Mouse (Mus musculus): ENCODE measurements around the gene Srp9. TPM values are rescaled to one million over a fixed set of nuclear protein-coding genes. Genes with fewer than 3 reads are reported as not detected.

Gene Srp9
- 10 to 100 TPM; 58.8 to 61.2 TPM for total RNA-seq (2021)
- long read RNA-seq, experiment 1, transcript Srp9-201 (3 exons, 1,367 nt) = major isoform, 103 of 105 reads
- long read RNA-seq, experiment 1, partial matches to known transcripts = 0 of 105 reads
- long read RNA-seq, experiment 1, other reads (novel, unspliced or antisense) = 0 of 105 reads
- long read RNA-seq, experiment 2, transcript Srp9-201 (3 exons, 1,367 nt) = major isoform, 166 of 173 reads
- long read RNA-seq, experiment 2, transcript Srp9-202 (2 exons, 823 nt) = minor isoform, 6 of 173 reads
- long read RNA-seq, experiment 2, partial matches to known transcripts = 0 of 173 reads
- long read RNA-seq, experiment 2, other reads (novel, unspliced or antisense) = 0 of 173 reads

DNA sequence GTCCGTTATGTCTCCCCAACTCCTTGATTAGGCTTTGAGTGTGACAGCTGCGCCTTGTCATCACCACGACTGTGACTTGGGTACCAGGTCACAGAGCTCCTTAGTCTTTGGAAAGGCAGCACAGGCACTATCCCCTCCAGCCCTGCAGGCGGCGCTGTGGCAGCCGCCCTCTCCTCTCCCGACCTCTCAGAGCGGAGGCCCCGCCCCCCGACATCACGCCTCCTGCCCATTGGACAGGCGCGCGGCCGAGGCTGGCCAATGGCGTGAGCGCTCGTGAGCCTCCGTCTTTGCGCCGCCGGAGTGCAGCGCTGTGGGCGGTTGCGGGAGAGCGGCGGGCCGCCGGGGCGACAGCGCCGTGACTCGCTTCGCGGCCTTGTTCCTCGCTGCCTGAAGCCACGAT, at the start of gene Srp9:
Srp9 (plus strand) TSS at position 232 of the 400 bp plus-strand sequence.
- DNase-seq (ENCODE audit: low spot score in 2 of 2) = peak; percentile 97 to 98

DNA sequence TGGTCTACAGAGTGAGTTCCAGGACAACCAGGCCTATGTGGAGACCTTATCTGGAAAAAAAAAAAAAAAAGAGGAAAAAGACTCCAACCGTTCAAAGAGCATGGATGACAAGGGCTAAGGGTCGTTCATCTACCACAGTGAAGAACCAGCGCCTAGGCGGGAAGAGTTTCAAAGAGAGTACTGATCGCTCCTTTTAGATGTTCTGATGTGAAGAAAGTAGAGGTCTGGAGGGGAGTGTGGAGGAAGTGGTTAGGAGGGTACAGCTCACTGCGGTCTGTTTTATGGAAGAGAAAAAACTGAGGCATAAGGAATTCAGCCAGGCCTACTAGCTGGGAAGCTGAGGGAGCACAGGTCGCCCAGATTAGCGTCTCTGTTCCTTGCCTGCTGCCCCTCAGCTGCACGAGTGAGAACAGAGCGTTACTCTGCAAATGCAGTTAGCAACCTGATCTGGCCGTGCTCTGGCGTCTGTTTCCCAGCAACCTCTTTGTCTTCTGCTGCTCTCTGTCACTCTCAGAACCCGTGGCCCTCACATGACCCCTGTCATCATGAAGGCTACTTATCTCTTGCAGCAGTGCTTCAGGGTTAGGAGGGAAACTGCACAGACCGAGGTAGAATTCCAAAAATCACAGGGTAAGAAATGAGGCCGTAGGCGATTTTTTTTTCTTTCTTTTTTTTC, 42.7 kb upstream of the Srp9 start:
- DNase-seq (ENCODE audit: low spot score in 2 of 2) = no peak

DNA sequence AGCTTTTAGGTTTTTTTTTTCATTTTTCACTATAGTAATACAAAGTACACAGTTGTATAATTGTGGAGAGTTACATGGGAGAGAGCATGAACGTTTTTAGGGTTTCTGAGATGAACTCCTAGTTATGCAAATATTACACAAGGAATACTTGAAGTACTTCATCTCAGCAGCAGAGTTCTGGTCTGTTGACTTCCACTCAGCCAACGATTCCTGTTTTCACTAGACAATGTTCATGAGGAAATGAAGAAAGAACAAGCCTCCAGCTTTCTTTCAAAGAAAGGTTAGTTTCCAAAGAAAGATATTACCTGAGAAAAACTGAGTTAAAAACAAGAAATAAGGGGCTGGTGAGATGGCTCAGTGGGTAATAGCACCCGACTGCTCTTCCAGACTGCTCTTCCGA, 41.1 kb upstream of the Srp9 start:
- DNase-seq (ENCODE audit: low spot score in 2 of 2) = no peak

DNA sequence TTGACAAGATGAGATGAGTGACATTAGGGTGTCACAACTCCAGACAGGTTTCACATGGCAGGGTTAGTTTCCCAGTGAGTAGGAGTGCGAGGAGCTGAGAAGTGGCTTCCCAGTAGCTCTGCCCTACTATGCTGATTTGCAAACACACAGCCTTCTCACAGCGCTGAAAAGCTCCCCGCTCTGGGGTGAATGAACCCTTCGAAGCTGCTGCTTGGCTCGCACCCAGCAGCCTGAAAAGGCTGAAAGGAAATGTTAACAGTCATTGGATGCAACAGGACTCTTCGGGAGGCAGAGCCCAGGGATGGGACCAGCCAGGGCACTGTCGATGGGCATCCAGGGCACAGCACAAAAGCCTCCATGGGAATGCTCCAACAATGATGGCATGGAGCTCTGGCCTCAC, 37.8 kb upstream of the Srp9 start:
- DNase-seq (ENCODE audit: low spot score in 2 of 2) = peak in 1 of 2 experiments; percentile 81

DNA sequence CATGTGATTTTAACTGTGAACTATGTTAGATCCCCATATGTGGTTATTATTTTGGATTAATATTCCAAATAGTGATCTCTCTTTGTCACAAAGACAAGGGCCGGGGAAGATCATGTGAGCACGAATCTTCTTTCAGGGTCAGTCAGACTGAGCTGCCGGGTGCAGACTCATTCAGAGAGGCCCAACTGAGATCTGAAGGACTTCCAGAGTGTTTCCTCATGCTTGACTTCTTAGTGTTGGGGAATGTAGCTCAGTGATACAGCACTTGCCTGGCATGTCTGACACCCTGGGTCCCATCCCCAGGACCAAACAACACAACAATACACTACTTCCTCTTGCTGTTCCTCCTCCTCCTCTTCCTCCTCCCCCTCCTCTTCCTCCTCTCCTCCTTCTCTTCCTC, 37.2 kb upstream of the Srp9 start:
- DNase-seq (ENCODE audit: low spot score in 2 of 2) = no peak

DNA sequence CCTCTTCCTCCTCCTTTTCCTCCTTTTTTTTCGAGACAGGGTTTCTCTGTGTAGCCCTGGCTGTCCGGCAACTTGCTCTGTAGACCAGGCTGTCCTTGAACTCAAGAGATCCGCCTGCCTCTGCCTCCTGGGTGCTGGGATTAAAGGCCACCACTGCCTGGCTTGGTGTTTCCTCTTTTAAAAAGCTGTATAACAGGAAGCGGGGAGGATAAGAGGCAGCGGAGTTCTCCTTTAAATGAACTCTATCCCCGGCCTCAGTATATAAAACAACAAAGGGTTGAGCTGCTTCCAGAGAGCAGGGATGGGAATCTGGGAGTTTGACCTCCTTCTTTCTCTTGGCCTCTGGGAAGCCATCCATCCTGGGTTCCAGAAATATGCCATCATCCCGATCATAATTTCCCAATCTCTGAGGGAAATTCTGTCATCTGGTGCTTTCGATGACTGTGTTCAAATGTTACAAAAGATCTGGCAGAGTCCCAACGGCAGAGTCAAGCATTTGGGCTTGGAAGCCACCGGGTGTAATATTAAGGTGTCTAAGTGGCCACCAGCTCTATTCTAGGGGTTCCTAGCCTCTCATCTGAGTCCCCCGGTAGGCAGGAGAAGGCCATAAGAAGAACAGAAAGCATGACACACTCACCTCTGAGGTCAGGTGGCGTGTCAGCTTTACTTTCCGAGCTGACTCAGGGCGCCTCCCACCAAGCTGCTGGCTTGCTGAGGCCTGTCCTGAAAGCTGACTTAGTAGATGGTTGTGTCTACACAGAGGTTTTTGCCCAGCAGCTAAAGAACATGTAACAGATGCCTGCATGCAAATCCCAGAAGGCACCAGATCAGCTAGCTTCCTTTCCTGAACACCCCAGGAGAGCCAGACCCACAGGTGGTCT, 36.5 kb upstream of the Srp9 start:
- peak in 1 of 2 experiments; percentile 39 for DNase-seq (ENCODE audit: low spot score in 2 of 2)

DNA sequence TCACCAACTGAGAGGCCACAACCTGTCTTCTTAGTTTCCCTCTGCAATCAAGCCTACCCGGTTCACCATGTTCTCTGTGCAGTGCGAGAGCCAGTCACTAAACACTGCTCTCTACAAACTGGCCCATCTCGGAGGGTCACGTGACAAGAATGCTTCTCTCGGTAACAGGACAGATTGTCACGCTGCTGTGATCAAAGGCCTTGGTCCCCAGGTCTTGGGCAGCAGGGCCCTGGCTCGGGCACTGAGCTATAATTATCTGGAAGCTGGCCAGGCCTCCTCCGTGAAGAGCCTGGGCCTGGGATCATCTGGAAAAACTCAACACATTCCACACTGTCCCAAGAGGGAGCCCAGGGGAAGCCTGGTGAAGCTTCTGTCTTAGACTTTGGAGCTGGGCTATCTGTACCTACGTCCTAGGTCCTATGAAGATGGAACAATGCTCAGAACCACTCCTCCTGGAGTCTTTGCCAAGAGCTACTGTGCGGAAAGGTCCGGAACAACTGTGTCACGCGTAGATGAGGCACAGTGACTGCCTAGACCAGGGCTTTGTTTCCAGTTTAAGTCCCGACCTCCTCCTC, 35.6 kb upstream of the Srp9 start:
- DNase-seq (ENCODE audit: low spot score in 2 of 2) = peak in 1 of 2 experiments; percentile 62

DNA sequence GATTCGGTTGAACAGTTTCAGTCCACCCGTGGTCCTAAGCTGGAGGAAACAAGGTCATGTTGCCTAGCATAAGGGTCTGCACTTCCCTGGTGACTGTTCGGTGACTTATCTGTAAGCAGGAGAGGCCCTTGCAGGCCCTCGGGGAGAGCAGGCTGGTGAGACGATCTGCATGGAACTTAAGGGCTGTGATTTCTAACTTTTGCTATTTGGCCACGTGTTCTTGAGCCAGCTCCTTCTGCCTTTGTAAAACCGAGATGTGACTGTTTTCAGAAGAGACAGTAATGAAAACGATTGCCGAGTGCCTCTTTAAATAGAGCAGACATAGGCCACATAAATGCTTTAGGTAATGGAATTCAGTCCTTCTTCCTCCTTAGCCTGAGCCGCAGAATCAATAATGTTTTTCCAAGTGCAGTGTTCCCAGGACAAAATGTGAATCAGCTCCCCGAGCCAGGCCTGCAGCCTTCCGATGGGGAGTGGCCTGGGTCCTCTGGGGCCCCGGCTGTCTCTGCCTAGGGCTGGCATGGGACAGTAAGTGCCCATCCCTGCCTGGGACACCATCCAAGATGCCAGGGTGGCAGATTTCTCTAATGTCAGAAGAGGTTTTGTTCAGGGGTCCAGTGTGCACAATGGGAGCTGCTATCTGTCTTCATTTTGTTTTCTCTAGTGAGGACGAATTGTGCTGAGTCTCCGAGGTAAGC, 34.8 kb upstream of the Srp9 start:
- DNase-seq (ENCODE audit: low spot score in 2 of 2) = no peak

DNA sequence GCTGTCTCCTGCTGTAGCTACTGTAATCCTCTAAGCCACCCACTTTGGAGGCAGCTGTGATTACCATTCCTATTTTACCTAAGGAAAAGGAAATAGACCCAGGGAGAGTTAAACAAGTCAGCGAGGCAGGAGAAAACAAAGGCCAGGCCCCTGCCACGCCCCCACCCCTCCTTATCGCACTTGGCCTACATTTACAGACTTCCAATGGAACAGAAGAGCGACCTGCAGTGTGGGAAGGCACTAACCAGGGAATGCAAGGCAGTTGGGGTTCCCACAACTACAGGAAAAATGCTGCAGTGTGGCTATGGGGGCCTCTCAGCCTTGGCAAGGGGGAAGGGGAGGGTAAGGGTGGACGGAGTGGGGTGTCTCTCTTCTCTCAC, 34.2 kb upstream of the Srp9 start:
- no peak for DNase-seq (ENCODE audit: low spot score in 2 of 2)

DNA sequence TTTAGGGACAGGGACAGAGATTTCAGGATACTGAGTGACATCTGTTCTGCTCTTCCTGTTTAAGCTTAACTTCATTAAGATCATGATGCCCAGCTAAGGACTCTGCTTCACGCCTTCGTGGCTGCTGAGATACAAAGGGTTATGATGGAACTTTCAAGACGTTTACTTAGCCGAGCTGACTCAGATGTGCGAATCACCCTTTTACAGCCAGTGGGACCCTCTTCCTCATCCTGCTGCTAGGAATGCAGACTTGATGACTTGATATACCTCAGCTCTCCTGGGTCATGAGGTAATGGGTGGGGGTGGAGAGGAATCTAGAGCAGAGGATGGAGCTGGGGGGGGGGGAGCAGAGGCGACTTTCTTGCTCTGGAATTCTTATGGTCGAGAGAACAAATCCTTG, 33.3 kb upstream of the Srp9 start:
- no peak for DNase-seq (ENCODE audit: low spot score in 2 of 2)

DNA sequence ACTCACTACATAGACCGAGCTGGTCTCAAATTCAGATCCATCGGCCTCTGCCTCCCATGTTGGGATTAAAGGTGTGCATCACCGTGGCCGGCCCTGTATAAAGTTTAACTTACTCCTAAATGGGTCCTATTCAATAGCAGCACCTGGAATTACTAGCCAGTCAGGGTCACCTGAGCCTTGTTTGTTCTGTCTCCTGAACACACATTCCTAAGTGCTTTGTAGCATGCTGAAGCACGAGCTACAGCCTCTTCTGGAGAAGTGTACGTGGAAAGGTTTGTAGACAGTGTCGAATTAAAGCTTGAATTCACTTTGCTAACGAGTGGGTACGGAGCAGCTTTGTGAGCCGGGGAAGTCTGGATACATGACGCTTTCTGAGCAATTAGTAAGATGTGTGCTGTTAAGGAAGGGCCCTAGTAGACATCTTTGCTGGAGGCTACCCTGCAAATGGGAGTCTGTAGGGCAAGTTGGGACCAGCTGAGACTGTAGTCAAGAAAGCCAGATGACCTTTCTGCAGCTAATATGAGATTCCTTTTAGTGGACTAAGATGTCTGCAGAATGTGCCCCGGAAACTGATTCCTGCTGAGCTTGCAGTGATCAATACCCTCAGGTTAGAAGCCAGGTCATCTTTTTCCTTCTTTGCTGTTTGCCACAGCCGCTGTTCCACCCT, 32.7 kb upstream of the Srp9 start:
- no peak for DNase-seq (ENCODE audit: low spot score in 2 of 2)

DNA sequence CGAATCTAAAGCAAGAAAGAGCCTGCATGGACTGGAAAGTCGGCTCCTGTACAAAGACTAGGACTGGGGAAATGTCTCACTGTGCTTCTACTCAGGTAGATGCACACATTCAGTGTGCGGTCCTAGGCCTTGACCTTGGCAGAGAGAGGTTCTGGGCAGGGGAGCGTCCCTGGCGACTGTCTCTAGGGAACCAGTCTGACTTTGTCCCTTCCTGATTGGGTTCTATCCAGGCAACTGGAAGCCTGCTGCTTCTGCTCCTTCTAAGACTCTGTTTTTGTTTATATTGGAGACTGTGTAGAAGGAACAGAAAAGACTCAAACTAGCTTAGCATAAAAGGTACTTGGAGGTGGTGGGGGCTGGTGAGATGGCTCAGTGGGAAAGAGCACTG, 32.1 kb upstream of the Srp9 start:
- DNase-seq (ENCODE audit: low spot score in 2 of 2) = no peak

DNA sequence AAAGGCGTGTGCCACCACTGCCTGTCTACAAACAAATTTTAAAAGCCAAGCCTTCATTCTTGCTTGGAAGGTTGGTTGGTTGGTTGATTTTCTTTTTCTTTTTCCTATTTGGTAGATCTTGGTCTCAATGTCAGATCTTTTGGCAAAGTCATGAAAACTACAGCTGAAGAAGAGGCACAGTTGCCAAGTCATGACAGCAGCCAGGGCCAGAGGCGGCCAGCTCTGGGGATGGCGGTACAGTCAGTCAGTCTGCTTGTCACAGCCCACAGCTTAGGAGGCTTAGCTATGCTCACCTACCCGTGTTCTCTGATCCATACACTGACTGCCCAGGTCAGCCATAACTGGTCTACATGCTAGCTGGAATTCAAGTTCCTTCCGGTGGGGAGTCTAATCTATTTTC, 31.1 kb upstream of the Srp9 start:
- DNase-seq (ENCODE audit: low spot score in 2 of 2) = no peak

DNA sequence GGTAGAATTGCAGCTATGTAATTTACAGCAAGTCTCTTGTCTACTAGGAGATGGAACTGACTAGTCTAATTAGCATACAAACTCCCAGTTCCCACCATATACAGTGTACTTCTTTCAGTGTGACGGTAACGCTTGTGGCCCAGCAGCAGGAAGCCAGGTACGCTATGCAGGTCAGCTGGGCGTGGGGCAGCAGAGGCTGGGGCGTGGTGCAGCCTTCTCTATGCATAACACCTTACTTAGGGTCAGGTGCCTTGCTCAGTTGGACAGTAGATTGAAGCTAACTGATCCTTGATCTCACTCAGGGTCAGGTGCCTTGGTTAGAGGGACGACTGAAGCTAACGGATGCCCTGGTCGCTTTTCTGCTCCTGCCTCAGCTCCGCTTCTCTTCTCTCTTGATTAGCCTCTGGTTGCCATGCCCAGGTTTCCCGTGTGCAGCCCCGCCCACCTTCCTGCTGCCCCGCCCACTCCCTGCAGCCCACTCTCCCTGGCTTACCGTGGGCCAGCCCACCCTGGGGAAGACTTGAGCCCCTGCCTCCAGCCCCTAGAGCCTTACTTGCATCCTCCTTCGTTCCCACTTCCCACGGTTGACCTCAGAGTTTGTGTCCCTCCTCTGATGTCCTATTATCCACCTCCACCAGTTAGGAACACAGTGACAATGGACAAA, 29.9 kb upstream of the Srp9 start:
- no peak for DNase-seq (ENCODE audit: low spot score in 2 of 2)

DNA sequence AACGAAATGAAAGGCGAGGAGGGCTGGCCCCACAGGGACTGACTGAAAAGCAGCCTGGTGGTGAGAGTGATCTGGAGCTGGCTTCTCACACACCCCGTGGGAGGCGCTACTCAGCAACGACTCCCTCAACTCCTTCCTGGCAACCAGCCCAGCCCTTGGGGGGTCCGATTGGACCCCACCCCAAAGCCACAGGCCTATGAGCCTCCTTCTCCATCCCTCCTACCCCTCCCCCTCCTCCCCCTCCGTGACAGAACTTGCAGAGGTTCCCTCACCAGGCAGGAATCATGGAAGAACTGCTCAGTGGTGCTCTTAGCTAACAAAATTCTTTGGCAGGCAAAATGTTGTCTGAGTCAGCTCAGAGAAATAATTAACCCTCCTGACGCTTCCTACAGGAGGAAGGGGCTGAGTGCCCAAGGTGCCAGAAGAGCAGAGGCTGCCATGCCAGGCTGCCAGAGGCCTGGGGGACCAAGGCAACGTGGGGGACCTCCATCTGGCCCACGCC, 29.2 kb upstream of the Srp9 start:
- DNase-seq (ENCODE audit: low spot score in 2 of 2) = no peak

DNA sequence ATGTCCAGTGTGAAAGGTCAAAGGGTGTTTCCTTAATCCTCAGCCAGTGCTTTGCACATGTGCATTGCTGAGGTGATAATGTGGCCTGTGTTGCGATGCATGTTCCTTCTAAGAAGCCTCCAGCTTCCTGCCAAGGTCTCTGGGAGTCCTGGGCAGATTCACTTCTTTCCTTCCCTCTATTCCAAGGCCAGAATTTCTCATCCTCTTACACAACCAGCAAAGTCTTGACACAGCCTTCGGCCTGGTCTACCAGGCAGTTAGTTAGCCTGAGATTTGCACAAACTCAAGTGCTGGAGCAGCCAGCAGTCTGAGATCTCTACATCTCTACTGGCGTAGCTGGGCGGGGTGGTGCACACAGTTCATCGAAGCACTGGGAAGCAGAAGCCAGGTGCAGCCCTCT, 27.8 kb upstream of the Srp9 start:
- DNase-seq (ENCODE audit: low spot score in 2 of 2) = no peak

DNA sequence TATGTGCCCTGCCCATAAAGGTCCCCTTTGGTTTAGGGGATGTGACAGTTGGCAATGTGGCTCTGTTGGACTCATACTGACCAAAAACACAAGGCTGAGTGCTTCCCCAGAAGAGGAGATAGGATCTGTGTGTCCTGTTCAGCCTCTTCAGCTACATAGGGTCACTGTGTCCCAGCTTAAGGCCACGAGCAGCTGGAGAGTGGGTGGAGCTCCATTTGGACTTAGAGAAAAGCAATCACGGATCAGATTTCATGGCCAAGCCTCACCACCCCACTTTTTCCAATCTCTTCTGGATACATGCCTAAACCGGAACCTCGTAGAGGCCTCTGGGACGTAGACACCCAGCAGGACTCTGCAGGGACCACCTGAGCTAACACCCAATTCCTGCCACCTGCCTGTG, 25.5 kb upstream of the Srp9 start:
- DNase-seq (ENCODE audit: low spot score in 2 of 2) = no peak

DNA sequence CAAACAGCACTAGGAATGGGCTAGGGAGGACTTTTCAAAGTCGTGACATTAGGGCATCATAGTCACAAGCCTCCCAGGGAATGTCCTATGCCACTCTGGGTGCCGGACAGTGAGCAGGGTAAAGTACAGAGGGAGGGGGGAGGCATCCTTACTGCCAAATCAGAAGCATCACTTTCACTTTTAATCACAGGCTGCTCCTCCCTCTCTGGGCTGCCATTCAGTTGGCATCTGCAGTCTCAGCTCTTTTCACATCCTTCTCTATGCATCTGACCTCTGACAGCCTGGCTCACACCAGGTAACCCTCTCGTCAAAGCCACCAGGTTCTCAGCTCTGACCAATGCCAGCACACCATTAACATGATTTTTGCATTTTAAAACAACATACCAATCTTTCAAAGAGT, 24.1 kb upstream of the Srp9 start:
- no peak for DNase-seq (ENCODE audit: low spot score in 2 of 2)

DNA sequence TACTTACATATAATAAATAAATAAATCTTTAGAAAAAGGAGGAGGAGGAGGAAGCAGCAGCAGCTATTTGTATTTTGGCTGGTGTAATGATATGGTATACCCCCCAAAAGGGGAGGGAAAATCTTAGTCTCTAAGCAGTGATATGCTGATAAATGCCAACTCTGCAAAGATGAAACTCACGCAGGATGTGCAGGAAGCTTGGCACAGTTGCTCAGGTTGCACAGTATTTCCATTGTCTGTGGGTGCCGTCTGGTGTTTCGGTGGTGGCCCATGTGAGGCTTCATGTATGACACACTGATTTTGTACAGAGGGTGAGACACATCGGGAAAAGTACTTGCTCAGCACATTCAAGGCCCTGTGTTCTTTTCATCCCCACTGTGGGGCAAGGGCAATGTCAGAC, 23.1 kb upstream of the Srp9 start:
- no peak for DNase-seq (ENCODE audit: low spot score in 2 of 2)

DNA sequence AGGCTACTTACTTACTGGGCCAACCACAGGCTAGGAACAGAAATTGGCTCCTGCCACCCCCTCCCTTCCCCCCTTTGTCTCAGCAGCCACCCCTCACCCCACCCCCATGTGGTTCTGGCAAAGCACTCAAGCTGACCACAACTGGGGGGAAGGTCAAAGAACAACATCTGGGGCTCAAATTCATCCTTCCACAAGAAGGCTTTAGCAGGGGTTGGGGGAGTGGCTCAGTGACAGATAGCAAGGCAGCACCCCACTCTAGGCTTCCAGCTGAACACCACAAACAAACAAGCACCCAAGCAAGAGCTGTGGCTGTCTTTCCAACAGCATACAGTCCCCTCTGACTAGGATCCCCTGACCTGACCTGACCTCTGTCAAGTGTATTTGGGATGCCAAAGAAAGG, 21.8 kb upstream of the Srp9 start:
- no peak for DNase-seq (ENCODE audit: low spot score in 2 of 2)

All from layer of hippocampus, postnatal 14 days (tissue).